Mouse (Mus musculus): Measurements from ENCODE around the gene Zfp609. TPM values are rescaled to one million over a fixed set of nuclear protein-coding genes. Genes with fewer than 3 reads are reported as not detected.

Zfp609 gene
- polyA plus RNA-seq, 1 experiment from 2014 or later = 6.4 TPM

GRCm38 (mm10) chr9:65703241-65703640 is 124.1 kb downstream of the Zfp609 start:
- H3K27ac ChIP-seq (replicated peaks; ENCODE audit: low read depth, low read length) = no peak overlapping the region
- H3K9me3 ChIP-seq (ENCODE audit: control insufficient read depth, low read length) = no peaks in the 10 kb centered on the region
- no peak overlapping the region for H3K4me3 ChIP-seq (ENCODE audit: low read depth, low read length)
- no peaks in the 10 kb centered on the region for H3K27me3 ChIP-seq (replicated peaks; ENCODE audit: control insufficient read depth, insufficient read depth, low read length)
- H3K4me1 ChIP-seq (ENCODE audit: control insufficient read depth, insufficient read depth, low read length) = no peaks in the 10 kb centered on the region
- no peak for DNase-seq (ENCODE audit: low spot score)
- whole genome bisulfite sequencing = 90% methylated on average over 7 of the region's 7 CpGs
- H3K4me2 ChIP-seq (ENCODE audit: low read depth, low read length) = no peak overlapping the region
- peaks cover 66% of the 10 kb centered on the region for H3K36me3 ChIP-seq (ENCODE audit: control insufficient read depth, insufficient read depth, low read length)
- ATAC-seq (ENCODE audit: low read depth) = no peak
- no peak overlapping the region for H3K9ac ChIP-seq (ENCODE audit: low read depth, low read length)

GRCm38 (mm10) chr9:65702286-65702685 is 125.1 kb downstream of the Zfp609 start:
- Histone ChIP-seq H3K27ac (replicated peaks; ENCODE audit: low read depth, low read length) (no peak overlapping the region), H3K4me1 (ENCODE audit: control insufficient read depth, insufficient read depth, low read length) (no peaks in the 10 kb centered on the region), H3K4me2 (ENCODE audit: low read depth, low read length) (no peak overlapping the region), H3K9ac (ENCODE audit: low read depth, low read length) (no peak overlapping the region), H3K27me3 (replicated peaks; ENCODE audit: control insufficient read depth, insufficient read depth, low read length) (no peaks in the 10 kb centered on the region), H3K9me3 (ENCODE audit: control insufficient read depth, low read length) (no peaks in the 10 kb centered on the region), H3K4me3 (ENCODE audit: low read depth, low read length) (no peak overlapping the region), H3K36me3 (ENCODE audit: control insufficient read depth, insufficient read depth, low read length) (peaks cover 75% of the 10 kb centered on the region)
- WGBS = 94% methylated on average over 9 of the region's 9 CpGs
- DNase-seq (ENCODE audit: low spot score) (no peak), ATAC-seq (ENCODE audit: low read depth) (no peak)

GRCm38 (mm10) chr9:65700504-65700903 is 126.9 kb downstream of the Zfp609 start:
- Histone ChIP-seq H3K4me3 (ENCODE audit: low read depth, low read length) (no peak overlapping the region), H3K27ac (replicated peaks; ENCODE audit: low read depth, low read length) (no peak overlapping the region), H3K36me3 (ENCODE audit: control insufficient read depth, insufficient read depth, low read length) (peaks cover 91% of the 10 kb centered on the region), H3K27me3 (replicated peaks; ENCODE audit: control insufficient read depth, insufficient read depth, low read length) (no peaks in the 10 kb centered on the region), H3K4me2 (ENCODE audit: low read depth, low read length) (no peak overlapping the region), H3K9me3 (ENCODE audit: control insufficient read depth, low read length) (no peaks in the 10 kb centered on the region), H3K9ac (ENCODE audit: low read depth, low read length) (no peak overlapping the region), H3K4me1 (ENCODE audit: control insufficient read depth, insufficient read depth, low read length) (no peaks in the 10 kb centered on the region)
- 86% methylated on average over 6 of the region's 6 CpGs for WGBS
- DNase-seq (ENCODE audit: low spot score) (no peak), ATAC-seq (ENCODE audit: low read depth) (no peak)

DNA sequence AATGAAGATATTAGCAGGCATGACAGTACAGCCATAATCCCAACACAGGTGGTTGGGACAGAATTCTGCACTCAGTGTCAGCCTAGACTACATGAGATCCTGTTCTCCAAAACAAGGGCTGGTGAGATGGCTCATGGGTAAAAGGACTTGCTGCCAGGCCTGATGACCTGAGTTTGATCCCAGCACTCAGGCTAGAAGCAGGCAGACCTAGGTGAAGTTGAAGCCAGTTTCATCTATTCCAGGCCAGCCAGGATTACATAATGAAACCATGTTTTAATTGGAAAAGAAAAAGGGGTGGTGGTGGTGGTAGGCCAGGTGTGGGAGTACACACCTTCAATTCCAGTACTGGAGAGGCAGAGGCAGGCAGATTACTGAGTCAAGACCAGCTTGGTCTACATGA is 129.4 kb downstream of the Zfp609 start:
- no peak overlapping the region for H3K4me2 ChIP-seq (ENCODE audit: low read depth, low read length)
- H3K9me3 ChIP-seq (ENCODE audit: control insufficient read depth, low read length) = no peaks in the 10 kb centered on the region
- peaks cover 92% of the 10 kb centered on the region for H3K36me3 ChIP-seq (ENCODE audit: control insufficient read depth, insufficient read depth, low read length)
- ATAC-seq (ENCODE audit: low read depth) (no peak), DNase-seq (ENCODE audit: low spot score) (no peak)
- no peaks in the 10 kb centered on the region for H3K4me1 ChIP-seq (ENCODE audit: control insufficient read depth, insufficient read depth, low read length)
- H3K9ac ChIP-seq (ENCODE audit: low read depth, low read length) = no peak overlapping the region
- no peaks in the 10 kb centered on the region for H3K27me3 ChIP-seq (replicated peaks; ENCODE audit: control insufficient read depth, insufficient read depth, low read length)
- no peak overlapping the region for H3K27ac ChIP-seq (replicated peaks; ENCODE audit: low read depth, low read length)
- H3K4me3 ChIP-seq (ENCODE audit: low read depth, low read length) = no peak overlapping the region

DNA sequence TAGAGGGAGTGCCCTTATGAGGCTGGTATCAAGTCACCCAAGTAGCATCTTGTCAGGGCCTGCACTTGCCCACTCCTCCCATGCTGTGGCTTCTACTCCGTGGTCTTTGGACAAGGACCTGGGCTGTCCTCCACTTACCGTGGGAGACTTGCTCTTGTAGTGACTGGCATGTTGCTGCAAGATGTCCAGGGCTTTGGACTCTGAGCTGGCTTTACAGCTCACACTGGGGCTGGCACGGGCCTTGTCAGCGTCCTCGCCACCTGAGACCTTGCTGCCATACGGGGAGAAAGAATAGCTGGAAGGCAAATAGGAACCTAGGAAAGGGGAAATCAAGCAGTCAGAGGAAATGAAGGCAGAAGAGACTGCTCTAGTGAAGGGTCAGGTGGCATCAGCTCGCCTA is 130.0 kb downstream of the Zfp609 start:
- H3K9ac ChIP-seq (ENCODE audit: low read depth, low read length) = no peak overlapping the region
- peaks cover 88% of the 10 kb centered on the region for H3K36me3 ChIP-seq (ENCODE audit: control insufficient read depth, insufficient read depth, low read length)
- no peaks in the 10 kb centered on the region for H3K9me3 ChIP-seq (ENCODE audit: control insufficient read depth, low read length)
- H3K4me3 ChIP-seq (ENCODE audit: low read depth, low read length) = no peak overlapping the region
- no peak overlapping the region for H3K4me2 ChIP-seq (ENCODE audit: low read depth, low read length)
- WGBS = 83% methylated on average over 7 of the region's 7 CpGs
- ATAC-seq (ENCODE audit: low read depth) (no peak), DNase-seq (ENCODE audit: low spot score) (no peak)
- H3K27me3 ChIP-seq (replicated peaks; ENCODE audit: control insufficient read depth, insufficient read depth, low read length) = no peaks in the 10 kb centered on the region
- H3K4me1 ChIP-seq (ENCODE audit: control insufficient read depth, insufficient read depth, low read length) = no peaks in the 10 kb centered on the region
- no peak overlapping the region for H3K27ac ChIP-seq (replicated peaks; ENCODE audit: low read depth, low read length)

DNA sequence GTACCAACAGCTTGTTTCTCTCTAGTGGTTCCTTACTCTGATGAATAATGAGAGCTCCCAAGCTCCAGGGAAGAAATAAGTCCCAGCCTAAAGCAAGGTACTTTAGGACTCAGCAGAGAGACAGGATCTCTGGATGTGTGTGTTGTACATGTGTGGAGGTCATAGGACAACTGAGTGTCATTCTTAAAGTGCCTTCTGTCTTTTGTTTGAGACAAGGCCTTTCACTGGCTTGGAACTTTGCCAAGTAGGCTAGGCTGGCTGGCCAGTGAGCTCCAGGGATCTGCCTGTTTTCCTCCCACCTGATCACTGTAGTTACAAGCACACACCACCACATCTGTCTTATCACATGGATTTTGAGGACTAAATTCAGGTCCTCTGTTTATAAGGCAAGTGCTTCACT is 131.0 kb downstream of the Zfp609 start:
- H3K4me2 ChIP-seq (ENCODE audit: low read depth, low read length) = no peak overlapping the region
- no peaks in the 10 kb centered on the region for H3K9me3 ChIP-seq (ENCODE audit: control insufficient read depth, low read length)
- ATAC-seq (ENCODE audit: low read depth) (no peak), DNase-seq (ENCODE audit: low spot score) (no peak)
- no peaks in the 10 kb centered on the region for H3K4me1 ChIP-seq (ENCODE audit: control insufficient read depth, insufficient read depth, low read length)
- H3K27ac ChIP-seq (replicated peaks; ENCODE audit: low read depth, low read length) = peak overlapping the region; percentile 23; the same call in 1 of the 2 replicates
- H3K9ac ChIP-seq (ENCODE audit: low read depth, low read length) = no peak overlapping the region
- H3K36me3 ChIP-seq (ENCODE audit: control insufficient read depth, insufficient read depth, low read length) = peaks cover 87% of the 10 kb centered on the region
- H3K4me3 ChIP-seq (ENCODE audit: low read depth, low read length) = no peak overlapping the region
- no peaks in the 10 kb centered on the region for H3K27me3 ChIP-seq (replicated peaks; ENCODE audit: control insufficient read depth, insufficient read depth, low read length)

DNA sequence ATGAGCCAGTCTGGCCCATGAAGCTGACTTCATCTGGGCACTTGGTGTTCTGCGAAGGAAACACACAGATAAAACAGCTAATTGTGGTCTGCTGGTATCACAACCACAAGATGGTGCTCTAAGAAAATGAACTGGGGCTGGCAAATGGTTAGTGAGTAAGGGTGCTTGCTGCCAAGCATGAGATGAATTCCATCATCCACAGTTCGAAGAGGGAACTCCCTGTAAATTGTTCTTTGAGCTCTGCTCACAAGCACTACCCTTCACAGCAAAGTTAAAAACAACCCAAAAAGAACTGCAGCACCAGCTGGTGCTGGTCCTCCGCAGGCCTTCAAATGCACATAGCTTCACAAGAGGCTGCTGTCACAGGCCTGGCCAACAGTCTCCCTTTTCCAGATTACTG is 131.7 kb downstream of the Zfp609 start:
- Histone ChIP-seq H3K27ac (replicated peaks; ENCODE audit: low read depth, low read length) (peak overlapping the region; percentile 23; the same call in 1 of the 2 replicates), H3K27me3 (replicated peaks; ENCODE audit: control insufficient read depth, insufficient read depth, low read length) (no peaks in the 10 kb centered on the region), H3K4me2 (ENCODE audit: low read depth, low read length) (no peak overlapping the region), H3K4me3 (ENCODE audit: low read depth, low read length) (no peak overlapping the region), H3K4me1 (ENCODE audit: control insufficient read depth, insufficient read depth, low read length) (no peaks in the 10 kb centered on the region), H3K36me3 (ENCODE audit: control insufficient read depth, insufficient read depth, low read length) (peaks cover 86% of the 10 kb centered on the region), H3K9ac (ENCODE audit: low read depth, low read length) (no peak overlapping the region), H3K9me3 (ENCODE audit: control insufficient read depth, low read length) (no peaks in the 10 kb centered on the region)
- 56% methylated on average over 3 of the region's 3 CpGs for WGBS
- DNase-seq (ENCODE audit: low spot score) (peak; percentile 71), ATAC-seq (ENCODE audit: low read depth) (no peak)

DNA sequence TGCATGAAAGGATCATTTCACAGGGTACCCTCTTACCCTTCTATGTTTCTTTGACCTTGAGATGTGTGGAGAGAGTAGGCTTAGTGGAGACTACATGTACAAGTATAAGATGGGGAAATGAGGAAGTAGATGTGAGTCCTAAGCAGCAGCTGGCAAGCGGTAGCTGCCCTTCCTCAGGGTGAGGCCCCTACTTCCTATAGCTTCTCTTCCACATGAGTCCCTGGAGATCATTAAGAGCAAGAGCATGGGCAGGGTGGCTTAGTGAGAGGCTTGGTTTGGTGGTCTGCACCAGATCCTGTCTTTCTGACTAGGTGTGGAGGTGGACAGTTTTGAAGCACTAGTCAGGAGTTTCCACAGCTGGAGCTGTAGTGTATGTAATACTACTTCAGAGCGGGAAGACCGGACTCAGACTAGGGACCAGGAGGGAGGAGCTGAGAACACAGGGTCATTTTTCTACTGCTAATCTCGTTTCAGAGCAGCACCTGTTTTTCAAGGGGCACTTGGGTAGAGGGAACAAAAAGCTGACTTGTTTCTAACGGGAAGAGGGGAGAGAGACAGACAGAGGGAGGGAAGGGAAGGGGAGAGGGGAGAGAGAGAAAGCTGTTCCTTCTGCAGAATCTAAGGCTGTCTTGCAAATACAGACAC is 134.3 kb downstream of the Zfp609 start:
- Histone ChIP-seq H3K27ac (replicated peaks; ENCODE audit: low read depth, low read length) (peak overlapping the region; percentile 65; the same call in 1 of the 2 replicates), H3K9ac (ENCODE audit: low read depth, low read length) (no peak overlapping the region), H3K4me2 (ENCODE audit: low read depth, low read length) (no peak overlapping the region), H3K4me3 (ENCODE audit: low read depth, low read length) (no peak overlapping the region), H3K4me1 (ENCODE audit: control insufficient read depth, insufficient read depth, low read length) (no peaks in the 10 kb centered on the region), H3K36me3 (ENCODE audit: control insufficient read depth, insufficient read depth, low read length) (peaks cover 76% of the 10 kb centered on the region), H3K27me3 (replicated peaks; ENCODE audit: control insufficient read depth, insufficient read depth, low read length) (no peaks in the 10 kb centered on the region), H3K9me3 (ENCODE audit: control insufficient read depth, low read length) (no peaks in the 10 kb centered on the region)
- ATAC-seq (ENCODE audit: low read depth) (peak; percentile 24; the same call in 1 of the 2 replicates), DNase-seq (ENCODE audit: low spot score) (peak; percentile 48)
- WGBS = 38% methylated on average over 5 of the region's 5 CpGs

- peaks cover 76% of the 10 kb centered on the region for H3K36me3 ChIP-seq (ENCODE audit: control insufficient read depth, insufficient read depth, low read length)
- DNase-seq (ENCODE audit: low spot score) = no peak
- H3K9ac ChIP-seq (ENCODE audit: low read depth, low read length) = no peak overlapping the region
- H3K27me3 ChIP-seq (replicated peaks; ENCODE audit: control insufficient read depth, insufficient read depth, low read length) = no peaks in the 10 kb centered on the region
- no peaks in the 10 kb centered on the region for H3K4me1 ChIP-seq (ENCODE audit: control insufficient read depth, insufficient read depth, low read length)
- no peak overlapping the region for H3K4me2 ChIP-seq (ENCODE audit: low read depth, low read length)
- H3K4me3 ChIP-seq (ENCODE audit: low read depth, low read length) = no peak overlapping the region
- H3K9me3 ChIP-seq (ENCODE audit: control insufficient read depth, low read length) = no peaks in the 10 kb centered on the region
- ATAC-seq (ENCODE audit: low read depth) = no peak
- 50% methylated on average over 3 of the region's 3 CpGs for WGBS
- peak overlapping the region; percentile 65; the same call in 1 of the 2 replicates for H3K27ac ChIP-seq (replicated peaks; ENCODE audit: low read depth, low read length)
Observed at GRCm38 (mm10) chr9:65692466-65692865, 134.9 kb downstream of the Zfp609 start.
